Mouse (Mus musculus): Measurements from ENCODE around the gene Cmah.

GRCm38 (mm10) chr13:24526916-24527315 is 199.7 kb downstream of the Cmah start:
- TF ChIP-seq CTCF (IDR thresholded peaks at IDR 0.05; ENCODE audit: insufficient read depth, low read length) (no peak), POLR2A (IDR thresholded peaks at IDR 0.05; ENCODE audit: borderline replicate concordance, extremely low read depth, low read depth, low read length) (no peak)

Data from lung, adult 2 months (tissue).